Mouse (Mus musculus): ENCODE measurements around the gene Polm. TPM values are rescaled to one million over a fixed set of nuclear protein-coding genes. Genes with fewer than 3 reads are reported as not detected.

Gene Polm
- total and polyA plus RNA-seq, 3 experiments = 5.4 to 18.3 TPM; not detected in 1

GRCm38 (mm10) chr11:5807956-5808355 is 29.9 kb downstream of the Polm start:
- no peak overlapping the region for H3K27ac ChIP-seq (ENCODE audit: control insufficient read depth, low read depth, low read length)
- H3K4me3 ChIP-seq (ENCODE audit: control insufficient read depth in 1 of 2, insufficient read depth in 1 of 2, low read depth in 2 of 2, low read length in 2 of 2) = no peak overlapping the region
- H3K9ac ChIP-seq (ENCODE audit: control insufficient read depth, low read depth, low read length, poor library complexity, severe bottlenecking) = no peak overlapping the region
- DNase-seq (ENCODE audit: low read depth, low spot score) = no peak
- H3K36me3 ChIP-seq (ENCODE audit: control insufficient read depth in 1 of 2, insufficient read depth in 2 of 2, low read length in 2 of 2) = peaks cover 0 to 17% of the 10 kb centered on the region in 2 experiments; a peak in 2 of 4 replicates
- H3K27me3 ChIP-seq (ENCODE audit: control insufficient read depth in 1 of 2, insufficient read depth in 2 of 2, low read length in 2 of 2) = no peaks in the 10 kb centered on the region; a peak in 1 of 4 replicates
- TF ChIP-seq CHD1 (IDR thresholded peaks at IDR 0.05; ENCODE audit: low read depth, low read length) = no peak
- TF ChIP-seq GABPA (IDR thresholded peaks at IDR 0.05; ENCODE audit: low read depth, low read length) = no peak
- no peak for TF ChIP-seq MAZ (IDR thresholded peaks at IDR 0.05; ENCODE audit: low read depth, low read length)
- TF ChIP-seq MAFK (IDR thresholded peaks at IDR 0.05; ENCODE audit: borderline replicate concordance, low read depth, low read length) = no peak
- no peak for TF ChIP-seq ELF1 (IDR thresholded peaks at IDR 0.05; ENCODE audit: low read depth, low read length)
- no peak for TF ChIP-seq NELFE (IDR thresholded peaks at IDR 0.05; ENCODE audit: low read depth, low read length)
- no peak for TF ChIP-seq GATA1 (IDR thresholded peaks at IDR 0.05; ENCODE audit: low read depth, low read length)
- no peak for TF ChIP-seq BHLHE40 (IDR thresholded peaks at IDR 0.05; ENCODE audit: borderline replicate concordance, low read depth, low read length)
- TF ChIP-seq UBTF (IDR thresholded peaks at IDR 0.05; ENCODE audit: borderline replicate concordance, insufficient read depth, low read depth, low read length) = no peak
- no peak for TF ChIP-seq ZMIZ1 (IDR thresholded peaks at IDR 0.05; ENCODE audit: low read depth, low read length)
- TF ChIP-seq NRF1 (IDR thresholded peaks at IDR 0.05; ENCODE audit: insufficient read depth, low read depth, low read length, poor library complexity, severe bottlenecking) = no peak
- no peak for TF ChIP-seq CHD2 (IDR thresholded peaks at IDR 0.05; ENCODE audit: low read length)
- TF ChIP-seq SIN3A (IDR thresholded peaks at IDR 0.05; ENCODE audit: low read length) = no peak
- no peak for TF ChIP-seq TBP (IDR thresholded peaks at IDR 0.05; ENCODE audit: low read depth, low read length)
- H3K9me3 ChIP-seq (replicated peaks; ENCODE audit: insufficient read depth, low read length) = no peaks in the 10 kb centered on the region
- H3K4me1 ChIP-seq (ENCODE audit: control insufficient read depth in 1 of 2, insufficient read depth in 2 of 2, low read length in 2 of 2) = peaks cover 18 to 25% of the 10 kb centered on the region in 2 experiments
- no peaks in the 10 kb centered on the region for H3K79me2 ChIP-seq (ENCODE audit: control insufficient read depth, insufficient read depth, low read length, poor library complexity)

GRCm38 (mm10) chr11:5805711-5806110 is 32.1 kb downstream of the Polm start:
- Histone ChIP-seq H3K9ac (ENCODE audit: control insufficient read depth, low read depth, low read length, poor library complexity, severe bottlenecking) (no peak overlapping the region), H3K4me1 (ENCODE audit: control insufficient read depth in 1 of 2, insufficient read depth in 2 of 2, low read length in 2 of 2) (peaks cover 20 to 35% of the 10 kb centered on the region in 2 experiments), H3K4me3 (ENCODE audit: control insufficient read depth in 1 of 2, insufficient read depth in 1 of 2, low read depth in 2 of 2, low read length in 2 of 2) (no peak overlapping the region), H3K27ac (ENCODE audit: control insufficient read depth, low read depth, low read length) (peak overlapping the region; percentile 56), H3K9me3 (replicated peaks; ENCODE audit: insufficient read depth, low read length) (no peaks in the 10 kb centered on the region), H3K36me3 (ENCODE audit: control insufficient read depth in 1 of 2, insufficient read depth in 2 of 2, low read length in 2 of 2) (peaks cover 0 to 22% of the 10 kb centered on the region in 2 experiments; a peak in 2 of 4 replicates), H3K27me3 (ENCODE audit: control insufficient read depth in 1 of 2, insufficient read depth in 2 of 2, low read length in 2 of 2) (no peaks in the 10 kb centered on the region), H3K79me2 (ENCODE audit: control insufficient read depth, insufficient read depth, low read length, poor library complexity) (no peaks in the 10 kb centered on the region)
- peak; percentile 86 for DNase-seq (ENCODE audit: low read depth, low spot score)
- TF ChIP-seq SMC3 (IDR thresholded peaks at IDR 0.05; ENCODE audit: low read depth, low read length) = peak; percentile 17; the same call in 1 of the 2 replicates
- TF ChIP-seq POLR2AphosphoS2 (IDR thresholded peaks at IDR 0.05; ENCODE audit: low read length) = no peak
- peak; percentile 82 for TF ChIP-seq TAL1 (IDR thresholded peaks at IDR 0.05; ENCODE audit: low read length)
- peak; percentile 40; the same call in 1 of the 2 replicates for TF ChIP-seq MAX (IDR thresholded peaks at IDR 0.05; ENCODE audit: low read length)
- TF ChIP-seq MAFK (IDR thresholded peaks at IDR 0.05; ENCODE audit: borderline replicate concordance, low read depth, low read length) = 0 out of 2 replicates have a peak, but pooled peaks have one; percentile 41
- TF ChIP-seq TCF12 (IDR thresholded peaks at IDR 0.05; ENCODE audit: low read depth, low read length) = peak; percentile 94
- peak; percentile 28; the same call in 1 of the 2 replicates for TF ChIP-seq CHD2 (IDR thresholded peaks at IDR 0.05; ENCODE audit: low read length)
- peak; percentile 48; the same call in 1 of the 2 replicates for TF ChIP-seq MXI1 (IDR thresholded peaks at IDR 0.05; ENCODE audit: low read depth, low read length)
- no peak for TF ChIP-seq MEF2A (IDR thresholded peaks at IDR 0.05; ENCODE audit: extremely low read depth, insufficient replicate concordance, low read depth, low read length, poor library complexity, severe bottlenecking)
- TF ChIP-seq CHD1 (IDR thresholded peaks at IDR 0.05; ENCODE audit: low read depth, low read length) = no peak
- TF ChIP-seq MYB (IDR thresholded peaks at IDR 0.05; ENCODE audit: low read depth, low read length) = no peak
- peak; percentile 46; the same call in 1 of the 2 replicates for TF ChIP-seq ELF1 (IDR thresholded peaks at IDR 0.05; ENCODE audit: low read depth, low read length)
- TF ChIP-seq BHLHE40 (IDR thresholded peaks at IDR 0.05; ENCODE audit: borderline replicate concordance, low read depth, low read length) = no peak
- TF ChIP-seq GABPA (IDR thresholded peaks at IDR 0.05; ENCODE audit: low read depth, low read length) = no peak
- no peak for TF ChIP-seq CTCF (IDR thresholded peaks at IDR 0.05 in 2 of 3, conservative IDR thresholded peaks at IDR 0.05 in 1 of 3; ENCODE audit: control insufficient read depth in 1 of 3, insufficient read depth in 1 of 3, low read depth in 2 of 3, low read length in 3 of 3, poor library complexity in 1 of 3, severe bottlenecking in 1 of 3)
- 0 out of 2 replicates have a peak, but pooled peaks have one; percentile 20 for TF ChIP-seq HCFC1 (IDR thresholded peaks at IDR 0.05; ENCODE audit: low read depth, low read length)
- TF ChIP-seq RCOR1 (IDR thresholded peaks at IDR 0.05; ENCODE audit: low read depth, low read length) = peak; percentile 92
- peak; percentile 51; the same call in 1 of the 2 replicates for TF ChIP-seq MAZ (IDR thresholded peaks at IDR 0.05; ENCODE audit: low read depth, low read length)
- no peak for TF ChIP-seq NELFE (IDR thresholded peaks at IDR 0.05; ENCODE audit: low read depth, low read length)
- no peak for TF ChIP-seq UBTF (IDR thresholded peaks at IDR 0.05; ENCODE audit: borderline replicate concordance, insufficient read depth, low read depth, low read length)
- TF ChIP-seq ZNF384 (IDR thresholded peaks at IDR 0.05; ENCODE audit: low read depth, low read length) = 0 out of 2 replicates have a peak, but pooled peaks have one; percentile 26
- TF ChIP-seq E2F4 (IDR thresholded peaks at IDR 0.05; ENCODE audit: borderline replicate concordance, low read depth, low read length) = 0 out of 2 replicates have a peak, but pooled peaks have one; percentile 54
- peak; percentile 73 for TF ChIP-seq ETS1 (IDR thresholded peaks at IDR 0.05; ENCODE audit: low read depth, low read length)
- TF ChIP-seq SIN3A (IDR thresholded peaks at IDR 0.05; ENCODE audit: low read length) = peak; percentile 79
- no peak for TF ChIP-seq RAD21 (IDR thresholded peaks at IDR 0.05; ENCODE audit: low read depth, low read length)

Data from MEL (cell line).